Mouse (Mus musculus) midbrain, embryonic 16.5 days (tissue): ENCODE data around the gene Tnik. TPM values are rescaled to one million over a fixed set of nuclear protein-coding genes. Genes with fewer than 3 reads are reported as not detected.

Source experiments
- ATAC-seq: fragments of 200-750 bp; cut with Nextera tagmentation; 2 replicates; pipeline ENCODE4 v1.8.0; 2017; ENCODE audit warnings: moderate TSS enrichment
- H3K27ac ChIP-seq: fragments of 300-500 bp; sonication (generic); 2 replicates; pipeline ENCODE4 v1.5.1; 2014; ENCODE audit warnings: mild to moderate bottlenecking, low read length, mixed read lengths
- H3K27me3 ChIP-seq: fragments of 300-500 bp; sonication (generic); 2 replicates; pipeline ENCODE4 v1.6.1; 2014; ENCODE audit warnings: low read depth, low read length, mixed read lengths; ENCODE audit not compliant: control insufficient read depth, insufficient read depth
- H3K36me3 ChIP-seq: fragments of 300-500 bp; sonication (generic); 2 replicates; pipeline ENCODE4 v1.6.1; 2014; ENCODE audit warnings: mild to moderate bottlenecking, low read length, moderate library complexity, mixed read lengths; ENCODE audit not compliant: control insufficient read depth, insufficient read depth
- H3K4me1 ChIP-seq: fragments of 300-500 bp; sonication (generic); 2 replicates; pipeline ENCODE4 v1.6.1; 2014; ENCODE audit warnings: mild to moderate bottlenecking, low read length, mixed read lengths; ENCODE audit not compliant: control insufficient read depth, insufficient read depth
- H3K4me2 ChIP-seq: fragments of 300-500 bp; sonication (generic); 2 replicates; pipeline ENCODE4 v1.6.1; 2014; ENCODE audit warnings: mild to moderate bottlenecking, low read length, mixed read lengths
- H3K4me3 ChIP-seq: fragments of 300-500 bp; sonication (generic); 2 replicates; pipeline ENCODE4 v1.5.1; 2014; ENCODE audit warnings: low read depth, mild to moderate bottlenecking, low read length, moderate library complexity, mixed read lengths
- H3K9ac ChIP-seq: fragments of 300-500 bp; sonication (generic); 2 replicates; pipeline ENCODE4 v1.6.1; 2014; ENCODE audit warnings: low read depth, low read length, mixed read lengths
- H3K9me3 ChIP-seq: fragments of 300-500 bp; sonication (generic); replicated peaks from 2 replicates; pipeline ENCODE4 v1.6.1; 2014; ENCODE audit warnings: mild to moderate bottlenecking, low read length, mixed read lengths; ENCODE audit not compliant: control insufficient read depth, poor library complexity, severe bottlenecking
- WGBS: fragments of 180-500 bp; shearing (Covaris S2); extraction: QIAGEN DNeasy Blood & Tissue Kit; methylation state at CpG from one replicate; pipeline ENCODE4 v1.1.7; 2014; 5-methylcytosine and 5-hydroxymethylcytosine counted together
- polyA plus RNA-seq: library from polyadenylated mRNA; unstranded; fragments of >200 nt; fragmentation: Nextera tagmentation; extraction: Ambion mirVana; gene quantifications from 2 replicates; pipeline ENCODE4 v1.2.1, GENCODE M21; 2015

The Tnik gene
- polyA plus RNA-seq, 1 experiment from 2014 or later, result 68.2 TPM

DNA sequence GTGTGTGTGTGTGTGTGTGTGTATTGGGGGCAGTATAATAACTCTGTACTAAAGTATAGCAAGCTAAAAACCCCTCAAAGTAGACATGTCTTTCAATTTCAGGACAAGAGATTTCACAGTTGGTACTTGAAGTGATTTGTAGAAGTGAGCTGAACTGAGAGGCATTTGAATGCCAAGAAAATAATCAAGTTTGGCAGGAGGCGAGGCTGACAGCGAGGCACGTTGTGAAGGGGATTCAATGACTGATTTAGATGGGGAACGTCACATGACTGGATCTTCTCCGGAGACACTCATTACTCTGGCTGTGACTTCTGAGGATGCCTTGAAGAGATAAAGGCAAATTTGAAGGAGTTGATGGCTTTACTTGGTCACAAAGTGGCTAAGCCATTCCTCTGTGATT is 69.3 kb downstream of the Tnik start:
- H3K9me3 ChIP-seq, result no peaks in the 10 kb centered on the region
- no peak overlapping the region for H3K27ac ChIP-seq
- no peak overlapping the region for H3K4me2 ChIP-seq
- H3K36me3 ChIP-seq, result no peaks in the 10 kb centered on the region
- H3K27me3 ChIP-seq, result no peaks in the 10 kb centered on the region
- H3K4me3 ChIP-seq, result no peak overlapping the region
- 0 out of 2 replicates have a peak, but pooled peaks cover 3% of the 10 kb centered on the region for H3K4me1 ChIP-seq
- H3K9ac ChIP-seq, result no peak overlapping the region
- ATAC-seq, result no peak
- 38% methylated on average over 5 of the region's 5 CpGs for WGBS

DNA sequence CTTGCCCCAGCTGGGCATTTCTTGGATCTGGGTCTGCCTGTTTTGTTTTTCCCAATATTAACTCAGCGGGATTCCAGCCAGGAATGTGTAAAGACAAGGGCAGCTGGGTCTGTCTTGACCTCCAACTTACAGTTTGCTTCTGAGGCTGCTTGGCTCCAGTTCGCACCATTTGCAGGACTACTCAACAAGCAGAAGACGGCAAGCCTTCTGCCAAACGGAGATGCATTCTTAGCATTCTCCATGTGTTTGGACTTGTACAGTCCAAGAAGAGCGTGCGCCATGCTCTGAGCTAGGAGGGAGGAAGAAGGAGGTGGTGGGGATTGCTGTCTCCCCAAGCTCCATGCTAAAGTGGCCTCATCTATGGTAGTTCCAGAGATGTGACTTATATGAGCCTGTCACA is 70.9 kb downstream of the Tnik start:
- H3K4me3 ChIP-seq, result no peak overlapping the region
- H3K27me3 ChIP-seq, result no peaks in the 10 kb centered on the region
- H3K36me3 ChIP-seq, result no peaks in the 10 kb centered on the region
- H3K4me1 ChIP-seq, result 0 out of 2 replicates have a peak, but pooled peaks cover 3% of the 10 kb centered on the region
- ATAC-seq, result no peak
- no peak overlapping the region for H3K9ac ChIP-seq
- no peaks in the 10 kb centered on the region for H3K9me3 ChIP-seq
- H3K27ac ChIP-seq, result no peak overlapping the region
- H3K4me2 ChIP-seq, result no peak overlapping the region
- 82% methylated on average over 6 of the region's 6 CpGs for WGBS

DNA sequence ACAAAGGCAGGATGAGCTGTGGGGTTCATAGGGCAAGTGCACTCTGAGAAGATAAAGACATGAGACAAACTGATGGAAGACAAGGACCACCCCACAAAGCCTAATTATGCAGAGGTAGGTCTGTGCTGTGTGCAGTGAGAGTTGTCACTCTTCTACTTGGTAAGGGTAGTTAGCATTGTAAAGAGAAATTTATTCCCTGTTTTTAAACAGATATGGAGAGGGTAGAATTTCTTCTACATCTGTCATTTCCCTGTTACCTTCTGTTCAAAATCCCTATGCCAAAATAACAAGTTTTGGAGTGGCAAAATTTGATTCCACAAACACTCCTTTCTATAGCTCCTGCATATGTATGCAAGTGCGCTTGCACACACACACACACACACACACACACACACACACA is 71.5 kb downstream of the Tnik start:
- Histone ChIP-seq H3K27ac (no peak overlapping the region), H3K4me2 (no peak overlapping the region), H3K4me1 (0 out of 2 replicates have a peak, but pooled peaks cover 3% of the 10 kb centered on the region), H3K27me3 (no peaks in the 10 kb centered on the region), H3K4me3 (no peak overlapping the region), H3K36me3 (no peaks in the 10 kb centered on the region), H3K9me3 (no peaks in the 10 kb centered on the region), H3K9ac (no peak overlapping the region)
- no peak for ATAC-seq
- 100% methylated on average over 1 of the region's 1 CpGs for WGBS

GRCm38 (mm10) chr3:28340071-28340470 is 77.1 kb downstream of the Tnik start:
- Histone ChIP-seq H3K27ac (no peak overlapping the region), H3K4me1 (peaks cover 7% of the 10 kb centered on the region), H3K9me3 (no peaks in the 10 kb centered on the region), H3K4me2 (no peak overlapping the region), H3K27me3 (no peaks in the 10 kb centered on the region), H3K9ac (no peak overlapping the region), H3K4me3 (no peak overlapping the region), H3K36me3 (no peaks in the 10 kb centered on the region)
- ATAC-seq, result no peak
- 74% methylated on average over 8 of the region's 8 CpGs for WGBS

DNA sequence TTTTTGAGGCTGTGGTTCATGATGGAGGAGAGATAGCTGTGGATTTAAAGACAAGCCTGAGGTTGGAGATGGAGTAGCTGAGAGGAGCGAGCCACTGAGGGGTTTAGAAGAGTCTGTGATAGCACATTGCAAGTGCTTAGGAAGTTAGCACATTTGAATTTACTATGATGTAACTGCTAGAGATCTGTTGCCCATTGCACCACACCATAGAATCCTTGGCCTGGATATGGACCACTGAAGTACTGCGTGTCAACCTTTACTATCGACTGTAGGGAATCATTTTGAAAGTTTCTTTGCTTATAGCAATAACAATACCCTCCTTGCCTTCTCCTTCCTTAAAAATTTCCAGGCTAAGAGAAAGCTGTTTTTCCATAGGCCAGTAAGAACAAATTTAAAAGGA is 80.2 kb downstream of the Tnik start:
- Histone ChIP-seq H3K4me2 (no peak overlapping the region), H3K27me3 (no peaks in the 10 kb centered on the region), H3K4me3 (no peak overlapping the region), H3K4me1 (peaks cover 10% of the 10 kb centered on the region), H3K9me3 (no peaks in the 10 kb centered on the region), H3K36me3 (no peaks in the 10 kb centered on the region), H3K9ac (no peak overlapping the region), H3K27ac (no peak overlapping the region)
- ATAC-seq, result no peak
- WGBS, result 91% methylated on average over 3 of the region's 3 CpGs

DNA sequence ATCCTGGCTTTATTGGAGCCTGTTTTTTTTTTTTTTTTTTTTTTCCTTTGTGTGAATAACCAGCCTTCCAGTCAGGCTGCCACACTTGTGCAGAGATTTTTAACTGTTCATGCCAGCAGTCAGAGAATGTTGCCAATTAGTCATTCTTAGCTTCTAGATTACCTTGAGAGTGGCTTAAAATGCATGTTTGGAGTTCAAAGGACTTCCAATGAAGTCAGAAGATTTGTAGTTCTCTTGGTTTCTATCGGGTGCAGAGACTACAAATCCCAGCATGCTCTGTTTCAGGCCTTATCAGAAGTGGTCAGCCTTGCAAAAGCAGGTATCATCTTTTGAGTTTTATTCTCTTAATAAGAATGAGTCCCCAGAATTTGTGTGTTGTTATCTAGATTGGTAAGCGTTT is 80.6 kb downstream of the Tnik start:
- 77% methylated on average over 2 of the region's 2 CpGs for WGBS
- no peak overlapping the region for H3K9ac ChIP-seq
- peaks cover 10% of the 10 kb centered on the region for H3K4me1 ChIP-seq
- H3K36me3 ChIP-seq, result no peaks in the 10 kb centered on the region
- H3K27ac ChIP-seq, result no peak overlapping the region
- H3K4me3 ChIP-seq, result no peak overlapping the region
- peak; percentile 18; the same call in 1 of the 2 replicates for ATAC-seq
- no peaks in the 10 kb centered on the region for H3K9me3 ChIP-seq
- H3K27me3 ChIP-seq, result no peaks in the 10 kb centered on the region
- no peak overlapping the region for H3K4me2 ChIP-seq

DNA sequence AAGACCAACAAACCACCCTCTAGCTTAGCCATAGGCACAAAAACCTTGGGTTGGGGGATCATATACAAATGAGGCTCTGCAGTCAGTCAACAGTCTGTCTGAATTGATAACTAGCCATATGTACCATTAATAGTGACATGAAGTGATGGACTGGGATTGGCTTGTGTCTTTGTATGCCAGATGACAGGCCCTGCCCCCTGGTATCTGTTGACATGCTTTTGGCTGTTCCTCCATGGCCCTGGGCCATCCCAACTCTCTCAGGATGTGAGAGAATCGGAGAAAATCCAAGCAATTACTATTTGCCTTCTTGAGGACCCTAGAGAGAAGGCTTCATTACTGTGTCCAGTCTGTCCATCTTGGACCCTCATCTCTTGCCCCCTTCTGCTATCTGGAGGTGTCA is 82.4 kb downstream of the Tnik start:
- WGBS, result 76% methylated on average over 1 of the region's 1 CpGs
- 0 out of 2 replicates have a peak, but pooled peaks have one; percentile 22 for ATAC-seq
- Histone ChIP-seq H3K4me1 (peaks cover 10% of the 10 kb centered on the region), H3K36me3 (no peaks in the 10 kb centered on the region), H3K9ac (no peak overlapping the region), H3K27ac (no peak overlapping the region), H3K4me2 (no peak overlapping the region), H3K4me3 (no peak overlapping the region), H3K27me3 (no peaks in the 10 kb centered on the region), H3K9me3 (no peaks in the 10 kb centered on the region)

- no peaks in the 10 kb centered on the region for H3K9me3 ChIP-seq
- no peak overlapping the region for H3K9ac ChIP-seq
- peaks cover 10% of the 10 kb centered on the region for H3K4me1 ChIP-seq
- ATAC-seq, result no peak
- no peaks in the 10 kb centered on the region for H3K36me3 ChIP-seq
- H3K27me3 ChIP-seq, result no peaks in the 10 kb centered on the region
- no peak overlapping the region for H3K4me3 ChIP-seq
- no peak overlapping the region for H3K4me2 ChIP-seq
- no peak overlapping the region for H3K27ac ChIP-seq
- 78% methylated on average over 1 of the region's 1 CpGs for WGBS
Observed at GRCm38 (mm10) chr3:28345961-28346360, 82.9 kb downstream of the Tnik start.

- Histone ChIP-seq H3K4me3 (no peak overlapping the region), H3K9me3 (no peaks in the 10 kb centered on the region), H3K27ac (no peak overlapping the region), H3K4me2 (no peak overlapping the region), H3K9ac (no peak overlapping the region), H3K36me3 (no peaks in the 10 kb centered on the region), H3K27me3 (no peaks in the 10 kb centered on the region), H3K4me1 (peaks cover 10% of the 10 kb centered on the region)
- 82% methylated on average over 4 of the region's 4 CpGs for WGBS
- no peak for ATAC-seq
Observed at GRCm38 (mm10) chr3:28346476-28346875, 83.5 kb downstream of the Tnik start.
